Mouse (Mus musculus) neural tube, embryonic 14.5 days (tissue): ENCODE data around the gene Cage1. TPM values are rescaled to one million over a fixed set of nuclear protein-coding genes. Genes with fewer than 3 reads are reported as not detected.

Experiments used
- ATAC-seq: fragments of 200-750 bp; cut with Nextera tagmentation; 2 replicates; pipeline ENCODE4 v1.8.0; 2017; ENCODE audit warnings: low read depth, mild to moderate bottlenecking, moderate TSS enrichment, moderate library complexity
- H3K27ac ChIP-seq: fragments of 300-500 bp; sonication (generic); 2 replicates; pipeline ENCODE4 v1.5.1; 2014; ENCODE audit warnings: low read depth, mild to moderate bottlenecking, control low read depth, low read length, moderate library complexity, mixed read lengths
- H3K27me3 ChIP-seq: fragments of 300-500 bp; sonication (generic); 2 replicates; pipeline ENCODE4 v1.6.1; 2014; ENCODE audit warnings: low read length; ENCODE audit not compliant: control insufficient read depth, insufficient read depth
- H3K36me3 ChIP-seq: fragments of 300-500 bp; sonication (generic); 2 replicates; pipeline ENCODE4 v1.6.1; 2014; ENCODE audit warnings: low read length, mixed read lengths; ENCODE audit not compliant: control insufficient read depth, insufficient read depth
- H3K4me1 ChIP-seq: fragments of 300-500 bp; sonication (generic); 2 replicates; pipeline ENCODE4 v1.6.1; 2014; ENCODE audit warnings: low read length; ENCODE audit not compliant: control insufficient read depth, insufficient read depth
- H3K4me2 ChIP-seq: fragments of 300-500 bp; sonication (generic); 2 replicates; pipeline ENCODE4 v1.6.1; 2014; ENCODE audit warnings: mild to moderate bottlenecking, low read depth, low read length, control low read depth
- H3K4me3 ChIP-seq: fragments of 300-500 bp; sonication (generic); 2 replicates; pipeline ENCODE4 v1.5.1; 2014; ENCODE audit warnings: low read depth, low read length, control low read depth, mixed read lengths
- H3K9ac ChIP-seq: fragments of 300-500 bp; sonication (generic); replicated peaks from 2 replicates; pipeline ENCODE4 v1.6.1; 2014; ENCODE audit warnings: low read depth, mild to moderate bottlenecking, control low read depth, low read length, mixed read lengths
- H3K9me3 ChIP-seq: fragments of 300-500 bp; sonication (generic); 2 replicates; pipeline ENCODE4 v1.6.1; 2016; ENCODE audit warnings: low read length; ENCODE audit not compliant: control insufficient read depth
- WGBS: fragments of 180-500 bp; shearing (Covaris S2); extraction: QIAGEN DNeasy Blood & Tissue Kit; methylation state at CpG from one replicate; pipeline ENCODE4 v1.1.7; 2014; 5-methylcytosine and 5-hydroxymethylcytosine counted together
- polyA plus RNA-seq: library from polyadenylated mRNA; unstranded; fragments of >200 nt; fragmentation: Nextera tagmentation; extraction: Ambion mirVana; gene quantifications from 2 replicates; pipeline ENCODE4 v1.2.1, GENCODE M21; 2014

Cage1 gene
- polyA plus RNA-seq, 1 experiment from 2014 or later: 2.7 TPM

- Histone ChIP-seq H3K4me1 (no peaks in the 10 kb centered on the region), H3K9me3 (no peaks in the 10 kb centered on the region), H3K4me3 (no peak overlapping the region), H3K4me2 (no peak overlapping the region), H3K36me3 (no peaks in the 10 kb centered on the region), H3K27me3 (no peaks in the 10 kb centered on the region), H3K9ac (no peak overlapping the region), H3K27ac (no peak overlapping the region)
- ATAC-seq: no peak
- 91% methylated on average over 4 of the region's 4 CpGs for WGBS
Measured at GRCm38 (mm10) chr13:38070945-38071344, 34.1 kb upstream of the Cage1 start.

GRCm38 (mm10) chr13:38064854-38065663, 28.2 kb upstream of the Cage1 start:
- Histone ChIP-seq H3K4me1 (no peaks in the 10 kb centered on the region), H3K9me3 (no peaks in the 10 kb centered on the region), H3K36me3 (peaks cover 6% of the 10 kb centered on the region; the same call in 1 of the 2 replicates), H3K4me2 (no peak overlapping the region), H3K4me3 (no peak overlapping the region), H3K27me3 (no peaks in the 10 kb centered on the region), H3K9ac (no peak overlapping the region), H3K27ac (no peak overlapping the region)
- peak; percentile 58; the same call in 1 of the 2 replicates for ATAC-seq
- 72% methylated on average over 11 of the region's 11 CpGs for WGBS

DNA sequence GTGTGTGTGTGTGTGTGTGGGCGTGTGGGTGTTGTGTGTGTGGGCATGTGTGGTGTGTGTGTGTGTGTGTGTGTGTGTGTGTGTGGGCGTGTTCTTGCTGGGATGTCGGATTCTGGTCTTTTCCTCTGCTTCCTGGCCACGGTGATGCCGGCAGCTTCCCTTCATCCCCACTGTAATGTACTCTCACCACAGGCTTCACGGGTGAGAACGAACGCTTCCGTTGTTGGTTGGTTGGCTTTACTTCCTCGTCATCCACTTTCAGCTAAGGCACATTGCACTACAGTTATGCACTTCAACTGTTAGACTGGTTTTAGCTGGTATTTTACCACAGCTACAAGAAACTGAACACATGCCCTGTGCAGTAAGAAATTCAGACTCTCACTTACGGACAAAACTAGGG, 25.8 kb upstream of the Cage1 start:
- Histone ChIP-seq H3K4me1 (no peaks in the 10 kb centered on the region), H3K4me2 (no peak overlapping the region), H3K27ac (no peak overlapping the region), H3K4me3 (no peak overlapping the region), H3K9me3 (no peaks in the 10 kb centered on the region), H3K36me3 (peaks cover 23% of the 10 kb centered on the region), H3K27me3 (no peaks in the 10 kb centered on the region), H3K9ac (no peak overlapping the region)
- WGBS: 96% methylated on average over 11 of the region's 11 CpGs
- ATAC-seq: no peak

DNA sequence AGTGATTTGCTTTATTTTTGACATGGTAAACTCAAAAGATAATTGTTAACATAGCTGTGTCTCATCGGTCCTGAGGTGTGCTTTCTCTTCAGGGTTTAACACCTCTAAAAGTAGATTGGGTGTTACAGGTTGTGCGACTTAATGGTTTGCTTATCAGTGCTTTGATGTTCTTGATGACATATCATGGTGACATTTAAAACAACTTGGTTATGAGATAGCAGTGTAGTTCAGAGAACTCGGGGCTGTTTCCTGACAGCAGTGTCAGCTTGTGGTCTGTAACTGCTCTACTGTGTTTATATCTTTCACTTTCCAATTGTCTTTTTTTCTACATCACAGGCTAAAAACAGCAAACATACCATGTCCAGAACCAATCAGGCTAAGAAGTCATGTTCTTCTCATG, 13.0 kb upstream of the Cage1 start:
- WGBS: 93% methylated on average over 3 of the region's 3 CpGs
- Histone ChIP-seq H3K4me2 (no peak overlapping the region), H3K9me3 (no peaks in the 10 kb centered on the region), H3K4me1 (no peaks in the 10 kb centered on the region), H3K27me3 (no peaks in the 10 kb centered on the region), H3K27ac (no peak overlapping the region), H3K36me3 (peaks cover 67% of the 10 kb centered on the region), H3K4me3 (no peak overlapping the region), H3K9ac (no peak overlapping the region)
- ATAC-seq: no peak

GRCm38 (mm10) chr13:38037811-38038210, 942 bp upstream of the Cage1 start:
- Histone ChIP-seq H3K4me1 (peaks cover 17% of the 10 kb centered on the region), H3K4me3 (peak overlapping the region; percentile 62), H3K27me3 (no peaks in the 10 kb centered on the region), H3K9ac (peak overlapping the region; percentile 80), H3K9me3 (no peaks in the 10 kb centered on the region), H3K4me2 (peak overlapping the region; percentile 94), H3K27ac (no peak overlapping the region), H3K36me3 (0 out of 2 replicates have a peak, but pooled peaks cover 4% of the 10 kb centered on the region)
- no peak for ATAC-seq
- 53% methylated on average over 12 of the region's 12 CpGs for WGBS

DNA sequence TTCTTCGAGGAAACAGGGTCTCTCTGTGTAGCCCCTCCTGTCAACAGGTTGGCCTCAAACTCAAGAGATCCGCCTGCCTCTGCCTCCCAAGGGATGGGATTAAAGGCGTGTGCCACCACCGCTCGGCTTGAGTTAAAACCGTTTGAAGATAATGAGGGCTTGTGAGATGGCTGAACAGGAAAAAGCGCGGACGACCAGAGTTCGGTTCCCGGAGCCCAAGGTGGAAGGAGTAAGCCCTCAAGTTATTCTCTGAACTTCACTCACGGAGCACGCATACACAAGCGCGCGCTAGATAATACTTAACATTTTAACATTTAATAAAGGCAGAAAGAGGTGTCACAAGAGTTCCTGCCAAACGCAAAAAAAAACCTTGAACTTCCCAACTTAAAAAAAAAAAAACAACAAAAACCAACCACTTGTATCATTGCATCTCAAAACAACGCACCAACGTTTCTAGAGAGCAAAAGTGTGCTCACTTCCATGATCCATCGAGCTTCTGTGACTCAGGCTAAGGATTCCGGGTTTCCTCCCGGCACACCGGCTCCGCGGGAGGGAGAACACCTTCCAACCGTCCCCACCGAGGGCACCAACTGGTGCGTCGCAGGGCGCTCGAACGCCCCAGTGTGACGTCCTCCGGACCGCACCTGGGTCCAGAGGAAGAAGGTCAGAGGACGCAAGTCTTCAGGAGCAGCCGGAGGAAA, 376 bp downstream of the Cage1 start, which contains the start of gene Riok1:
TSS of gene Riok1 (plus strand) at position 653 of the 701 bp plus-strand sequence.
- ATAC-seq: peak; percentile 60
- Histone ChIP-seq H3K36me3 (0 out of 2 replicates have a peak, but pooled peaks cover 4% of the 10 kb centered on the region), H3K27ac (peak within 1 kb of the TSS; percentile 70), H3K27me3 (no peaks in the 10 kb centered on the region), H3K9ac (peak within 1 kb of the TSS; percentile 80), H3K4me1 (peaks cover 17% of the 10 kb centered on the region), H3K9me3 (no peaks in the 10 kb centered on the region), H3K4me2 (peak within 1 kb of the TSS; percentile 94), H3K4me3 (peak within 1 kb of the TSS; percentile 62)
- 12% methylated on average over 37 of the region's 37 CpGs for WGBS

DNA sequence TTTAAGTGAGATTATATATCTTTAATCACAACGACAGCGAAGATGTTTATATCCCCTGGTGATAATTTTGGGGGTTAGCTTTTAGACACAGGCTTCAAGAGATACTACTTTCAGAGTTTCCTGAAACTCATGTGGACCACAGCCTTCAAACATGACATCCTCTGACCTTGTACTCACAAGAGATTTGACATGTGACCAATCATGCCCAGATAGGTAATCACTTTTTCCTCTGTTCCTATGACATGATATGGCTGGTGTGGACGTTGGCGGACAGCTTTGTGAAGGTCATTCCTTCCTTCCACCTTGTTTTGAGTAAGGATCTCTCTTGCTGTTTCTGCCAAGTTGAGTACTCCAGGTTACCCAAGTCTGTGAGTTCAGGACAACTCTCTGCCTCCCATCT, 8.5 kb downstream of the Cage1 start:
- Histone ChIP-seq H3K4me2 (no peak overlapping the region), H3K4me1 (no peaks in the 10 kb centered on the region), H3K9me3 (no peaks in the 10 kb centered on the region), H3K4me3 (no peak overlapping the region), H3K27ac (no peak overlapping the region), H3K9ac (no peak overlapping the region), H3K27me3 (no peaks in the 10 kb centered on the region), H3K36me3 (no peaks in the 10 kb centered on the region)
- WGBS: 83% methylated on average over 4 of the region's 4 CpGs
- no peak for ATAC-seq

- H3K27ac ChIP-seq: no peak overlapping the region
- ATAC-seq: no peak
- no peaks in the 10 kb centered on the region for H3K4me1 ChIP-seq
- no peaks in the 10 kb centered on the region for H3K36me3 ChIP-seq
- H3K9ac ChIP-seq: no peak overlapping the region
- H3K4me3 ChIP-seq: no peak overlapping the region
- H3K9me3 ChIP-seq: no peaks in the 10 kb centered on the region
- H3K27me3 ChIP-seq: no peaks in the 10 kb centered on the region
- H3K4me2 ChIP-seq: no peak overlapping the region
- 65% methylated on average over 6 of the region's 6 CpGs for WGBS
Measured at GRCm38 (mm10) chr13:38027618-38028248, 9.1 kb downstream of the Cage1 start.

GRCm38 (mm10) chr13:38025874-38026273, 11.0 kb downstream of the Cage1 start:
- no peaks in the 10 kb centered on the region for H3K4me1 ChIP-seq
- 44% methylated on average over 4 of the region's 4 CpGs for WGBS
- H3K4me2 ChIP-seq: no peak overlapping the region
- no peaks in the 10 kb centered on the region for H3K36me3 ChIP-seq
- H3K9ac ChIP-seq: no peak overlapping the region
- ATAC-seq: no peak
- H3K9me3 ChIP-seq: no peaks in the 10 kb centered on the region
- no peaks in the 10 kb centered on the region for H3K27me3 ChIP-seq
- no peak overlapping the region for H3K4me3 ChIP-seq
- no peak overlapping the region for H3K27ac ChIP-seq
